Mouse (Mus musculus): ENCODE data around the gene Arhgef28. TPM values are rescaled to one million over a fixed set of nuclear protein-coding genes. Genes with fewer than 3 reads are reported as not detected.

Gene Arhgef28
- polyA plus RNA-seq, 1 experiment from 2014 or later: 9.3 TPM

DNA sequence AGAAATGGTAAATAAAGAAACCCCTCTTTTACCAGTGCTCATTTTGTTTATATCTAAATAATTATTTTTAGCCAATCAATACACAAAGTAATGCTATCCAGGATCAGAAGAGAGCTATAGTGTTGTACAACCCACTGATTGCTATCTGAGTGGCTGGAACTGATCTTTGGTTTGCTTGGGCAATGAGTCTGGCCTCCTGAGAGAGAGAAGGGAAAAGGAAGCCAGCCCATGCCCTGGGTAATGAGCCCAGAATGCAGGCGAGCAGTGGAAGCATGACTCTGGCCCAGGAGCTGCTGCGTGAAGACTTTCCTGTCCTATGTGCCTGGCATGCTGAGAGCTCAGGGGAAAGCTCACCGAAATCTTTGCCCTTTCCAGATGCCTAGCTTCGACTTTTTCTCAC, 83.5 kb downstream of the Arhgef28 start:
- 66% methylated on average over 4 of the region's 4 CpGs for WGBS
- Histone ChIP-seq H3K4me1 (peaks cover 59% of the 10 kb centered on the region), H3K27ac (replicated peaks) (no peak overlapping the region), H3K27me3 (replicated peaks) (no peaks in the 10 kb centered on the region), H3K9ac (no peak overlapping the region), H3K4me2 (no peak overlapping the region), H3K36me3 (no peaks in the 10 kb centered on the region), H3K4me3 (no peak overlapping the region), H3K9me3 (no peaks in the 10 kb centered on the region)
- ATAC-seq (ENCODE audit: extremely low read depth, insufficient number of reproducible peaks, low FRiP score, low TSS enrichment): no peak

DNA sequence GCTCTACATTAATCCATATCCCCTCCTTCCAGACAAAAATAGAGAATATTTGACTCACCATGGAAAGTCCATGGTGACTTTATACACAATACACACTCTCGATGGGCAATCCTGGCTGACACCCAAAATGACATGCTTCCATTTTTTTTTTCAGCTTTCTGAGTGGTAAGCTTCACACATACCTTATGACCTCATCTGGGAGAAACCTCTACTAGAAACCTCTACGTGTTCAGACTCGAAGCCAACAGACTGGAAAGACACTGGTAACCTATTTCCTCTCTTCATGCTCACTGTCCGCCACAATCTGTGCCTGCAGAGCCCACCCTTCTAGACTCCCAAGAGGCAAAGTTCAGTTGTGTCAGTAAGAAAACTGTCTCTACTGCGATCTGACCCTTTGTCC, 84.2 kb downstream of the Arhgef28 start:
- no peak overlapping the region for H3K4me2 ChIP-seq
- H3K27me3 ChIP-seq (replicated peaks): no peaks in the 10 kb centered on the region
- H3K36me3 ChIP-seq: no peaks in the 10 kb centered on the region
- no peak overlapping the region for H3K9ac ChIP-seq
- peaks cover 60% of the 10 kb centered on the region for H3K4me1 ChIP-seq
- WGBS: 59% methylated on average over 5 of the region's 5 CpGs
- no peak overlapping the region for H3K27ac ChIP-seq (replicated peaks)
- H3K9me3 ChIP-seq: no peaks in the 10 kb centered on the region
- H3K4me3 ChIP-seq: no peak overlapping the region
- no peak for ATAC-seq (ENCODE audit: extremely low read depth, insufficient number of reproducible peaks, low FRiP score, low TSS enrichment)

DNA sequence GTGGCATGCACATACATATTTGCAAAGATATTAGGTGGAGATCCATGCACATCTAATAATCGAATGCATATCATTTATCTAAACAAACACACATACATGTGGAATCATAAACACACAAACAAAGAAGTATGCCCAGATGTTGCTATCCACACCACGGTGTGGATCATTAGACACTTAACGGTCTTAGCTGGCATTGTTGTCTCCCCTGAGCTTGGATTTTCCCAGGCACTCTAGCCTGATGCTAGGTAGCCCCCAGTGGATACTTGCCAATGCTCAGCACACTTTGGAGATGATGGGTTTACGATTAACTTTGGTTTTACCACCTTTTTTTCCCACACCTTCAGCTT, 85.1 kb downstream of the Arhgef28 start:
- peaks cover 59% of the 10 kb centered on the region for H3K4me1 ChIP-seq
- no peaks in the 10 kb centered on the region for H3K27me3 ChIP-seq (replicated peaks)
- H3K9me3 ChIP-seq: no peaks in the 10 kb centered on the region
- 82% methylated on average over 4 of the region's 4 CpGs for WGBS
- no peak overlapping the region for H3K9ac ChIP-seq
- no peak overlapping the region for H3K4me3 ChIP-seq
- H3K36me3 ChIP-seq: no peaks in the 10 kb centered on the region
- no peak for ATAC-seq (ENCODE audit: extremely low read depth, insufficient number of reproducible peaks, low FRiP score, low TSS enrichment)
- H3K4me2 ChIP-seq: no peak overlapping the region
- H3K27ac ChIP-seq (replicated peaks): no peak overlapping the region

DNA sequence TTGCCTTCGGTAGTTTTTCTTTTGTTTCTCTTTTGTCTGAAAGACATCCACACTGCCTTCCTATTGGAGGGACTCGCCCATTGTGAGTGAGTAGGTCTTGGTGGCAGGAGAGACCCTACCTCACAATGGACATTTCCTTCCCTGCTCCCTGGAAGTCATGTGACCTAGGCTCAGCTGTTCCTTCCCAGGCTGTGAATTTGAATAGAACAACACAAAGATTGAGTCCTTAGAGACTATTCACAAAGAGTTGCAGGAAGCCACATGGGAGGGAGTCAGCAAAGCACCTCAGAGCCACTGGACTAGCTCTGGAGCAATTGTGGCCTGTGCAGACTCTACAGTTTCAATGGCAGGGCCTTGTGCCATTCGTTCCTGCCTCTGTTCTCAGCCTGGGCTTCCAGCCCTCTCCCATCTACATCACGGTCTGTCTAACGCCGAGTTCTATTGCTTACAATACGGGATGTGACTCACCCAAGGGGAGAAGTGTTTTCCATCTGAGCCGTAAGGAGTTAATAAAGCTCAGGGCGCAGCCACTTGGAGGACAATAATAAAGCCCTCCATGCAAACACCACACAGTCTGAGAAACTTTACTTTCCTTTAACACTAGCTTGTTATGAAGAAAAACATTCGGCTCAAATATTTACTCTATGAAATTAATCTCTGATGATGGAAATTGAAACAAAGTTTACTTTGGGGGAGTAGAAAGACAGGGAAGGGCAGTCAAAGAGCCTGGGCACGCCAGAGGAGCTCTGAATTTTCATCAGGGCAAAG, 85.7 kb downstream of the Arhgef28 start:
- no peak overlapping the region for H3K4me2 ChIP-seq
- no peak for ATAC-seq (ENCODE audit: extremely low read depth, insufficient number of reproducible peaks, low FRiP score, low TSS enrichment)
- no peak overlapping the region for H3K4me3 ChIP-seq
- H3K4me1 ChIP-seq: peaks cover 59% of the 10 kb centered on the region
- WGBS: 72% methylated on average over 11 of the region's 11 CpGs
- H3K36me3 ChIP-seq: no peaks in the 10 kb centered on the region
- no peaks in the 10 kb centered on the region for H3K27me3 ChIP-seq (replicated peaks)
- H3K27ac ChIP-seq (replicated peaks): no peak overlapping the region
- H3K9ac ChIP-seq: no peak overlapping the region
- H3K9me3 ChIP-seq: no peaks in the 10 kb centered on the region

DNA sequence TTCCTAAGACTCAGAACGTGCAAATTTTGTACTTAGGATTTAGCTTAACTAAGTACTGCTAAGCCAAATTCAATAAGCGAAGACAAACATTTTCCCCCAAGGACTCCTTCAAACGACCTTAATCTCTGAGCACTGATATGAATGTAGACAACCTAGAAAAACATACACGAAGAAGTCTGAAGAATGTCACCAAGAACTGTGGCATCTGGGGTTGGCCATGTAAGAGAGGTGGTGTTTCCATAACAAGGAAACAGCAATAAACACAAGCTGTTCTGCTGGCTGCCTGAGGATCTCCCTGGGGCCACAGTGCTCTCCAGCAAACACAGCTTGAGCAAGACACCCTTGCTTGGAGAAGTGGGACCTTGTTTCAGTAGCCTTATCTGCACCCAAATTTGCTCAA, 87.9 kb downstream of the Arhgef28 start:
- no peak overlapping the region for H3K9ac ChIP-seq

DNA sequence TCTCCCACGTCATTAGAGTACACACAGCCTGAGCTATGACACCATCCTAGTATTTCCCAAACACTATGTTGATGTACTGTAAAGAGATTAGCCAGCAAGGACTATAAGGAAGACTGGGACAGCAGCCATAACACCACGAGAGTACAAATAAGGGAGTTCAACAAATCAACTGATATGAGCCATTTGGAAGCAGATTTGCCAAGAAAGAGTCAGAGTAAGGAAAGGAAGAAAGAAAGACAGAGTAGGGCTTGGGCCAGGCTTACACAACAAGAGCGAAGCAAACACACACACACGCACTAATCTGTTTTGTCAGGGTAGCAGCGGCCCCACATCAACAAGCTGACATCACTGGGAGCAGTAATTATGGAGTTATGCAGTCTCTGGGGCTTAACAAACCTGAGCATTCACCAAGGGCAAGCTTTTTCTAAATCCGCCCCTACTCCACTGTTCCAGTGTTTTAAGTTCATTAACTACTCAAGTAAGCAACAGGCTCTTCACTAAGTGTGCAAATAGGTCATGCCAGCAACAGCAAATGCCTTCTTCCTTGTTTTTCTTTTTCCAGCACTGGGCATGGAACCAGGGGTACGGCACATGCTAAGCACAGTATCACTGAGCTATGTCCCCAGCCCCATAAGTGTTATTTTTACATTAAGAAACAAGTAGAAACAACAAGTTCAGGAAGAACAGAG, 88.5 kb downstream of the Arhgef28 start:
- Histone ChIP-seq H3K4me1 (peaks cover 49% of the 10 kb centered on the region), H3K27ac (replicated peaks) (peak overlapping the region; percentile 63), H3K27me3 (replicated peaks) (no peaks in the 10 kb centered on the region), H3K4me2 (no peak overlapping the region), H3K9ac (no peak overlapping the region), H3K4me3 (no peak overlapping the region), H3K9me3 (no peaks in the 10 kb centered on the region), H3K36me3 (no peaks in the 10 kb centered on the region)
- 60% methylated on average over 7 of the region's 7 CpGs for WGBS
- ATAC-seq (ENCODE audit: extremely low read depth, insufficient number of reproducible peaks, low FRiP score, low TSS enrichment): no peak

More for the DNA sequence above, 87.9 kb downstream of the Arhgef28 start:
- H3K36me3 ChIP-seq: no peaks in the 10 kb centered on the region
- no peak overlapping the region for H3K4me3 ChIP-seq
- no peaks in the 10 kb centered on the region for H3K9me3 ChIP-seq
- no peaks in the 10 kb centered on the region for H3K27me3 ChIP-seq (replicated peaks)
- no peak overlapping the region for H3K4me2 ChIP-seq
- ATAC-seq (ENCODE audit: extremely low read depth, insufficient number of reproducible peaks, low FRiP score, low TSS enrichment): no peak
- peak overlapping the region; percentile 63 for H3K27ac ChIP-seq (replicated peaks)
- 43% methylated on average over 4 of the region's 4 CpGs for WGBS
- peaks cover 49% of the 10 kb centered on the region for H3K4me1 ChIP-seq

DNA sequence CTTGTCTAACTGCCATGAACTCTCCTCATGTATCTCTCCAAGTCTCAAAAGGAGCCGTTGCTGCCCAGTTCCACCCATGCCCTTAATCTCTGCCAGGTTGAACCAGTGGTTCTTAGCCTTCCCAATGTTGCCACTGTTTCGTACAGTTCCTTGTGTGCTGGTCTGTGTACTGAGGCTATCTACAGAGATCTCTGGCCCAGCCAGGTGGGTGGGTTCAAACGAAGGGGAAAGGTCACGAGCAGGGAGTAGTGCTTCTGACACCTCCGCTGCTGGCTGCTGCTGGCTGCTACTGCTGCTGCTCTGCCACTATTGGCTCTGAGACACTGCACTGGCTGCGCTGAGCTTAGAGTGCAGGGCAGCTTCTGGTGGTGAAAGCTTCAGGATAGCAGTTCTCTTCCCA, 90.6 kb downstream of the Arhgef28 start:
- Histone ChIP-seq H3K9ac (no peak overlapping the region), H3K27ac (replicated peaks) (no peak overlapping the region), H3K9me3 (no peaks in the 10 kb centered on the region), H3K4me3 (no peak overlapping the region), H3K27me3 (replicated peaks) (no peaks in the 10 kb centered on the region), H3K4me2 (no peak overlapping the region), H3K4me1 (peaks cover 39% of the 10 kb centered on the region), H3K36me3 (no peaks in the 10 kb centered on the region)
- no peak for ATAC-seq (ENCODE audit: extremely low read depth, insufficient number of reproducible peaks, low FRiP score, low TSS enrichment)
- WGBS: 54% methylated on average over 6 of the region's 6 CpGs

DNA sequence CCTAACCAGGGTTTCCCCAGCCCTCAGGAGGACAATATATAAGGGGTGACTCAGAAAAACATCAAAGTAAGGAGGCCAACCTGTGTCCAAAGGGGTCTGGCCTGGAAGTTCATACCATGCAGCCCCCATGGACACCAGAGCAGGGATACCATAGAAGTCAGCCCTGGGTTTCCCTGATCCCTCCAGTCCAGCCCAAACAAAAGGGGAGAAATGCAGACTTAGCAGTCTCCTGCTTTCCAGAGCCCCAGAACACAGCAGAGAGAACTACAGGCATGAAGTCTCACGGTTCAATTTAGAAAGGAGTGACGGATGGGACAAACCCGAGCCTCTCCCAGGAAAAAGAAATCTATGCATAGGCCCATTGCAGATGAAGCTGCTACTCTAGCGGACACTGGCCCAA, 91.2 kb downstream of the Arhgef28 start:
- ATAC-seq (ENCODE audit: extremely low read depth, insufficient number of reproducible peaks, low FRiP score, low TSS enrichment): no peak
- no peaks in the 10 kb centered on the region for H3K27me3 ChIP-seq (replicated peaks)

DNA sequence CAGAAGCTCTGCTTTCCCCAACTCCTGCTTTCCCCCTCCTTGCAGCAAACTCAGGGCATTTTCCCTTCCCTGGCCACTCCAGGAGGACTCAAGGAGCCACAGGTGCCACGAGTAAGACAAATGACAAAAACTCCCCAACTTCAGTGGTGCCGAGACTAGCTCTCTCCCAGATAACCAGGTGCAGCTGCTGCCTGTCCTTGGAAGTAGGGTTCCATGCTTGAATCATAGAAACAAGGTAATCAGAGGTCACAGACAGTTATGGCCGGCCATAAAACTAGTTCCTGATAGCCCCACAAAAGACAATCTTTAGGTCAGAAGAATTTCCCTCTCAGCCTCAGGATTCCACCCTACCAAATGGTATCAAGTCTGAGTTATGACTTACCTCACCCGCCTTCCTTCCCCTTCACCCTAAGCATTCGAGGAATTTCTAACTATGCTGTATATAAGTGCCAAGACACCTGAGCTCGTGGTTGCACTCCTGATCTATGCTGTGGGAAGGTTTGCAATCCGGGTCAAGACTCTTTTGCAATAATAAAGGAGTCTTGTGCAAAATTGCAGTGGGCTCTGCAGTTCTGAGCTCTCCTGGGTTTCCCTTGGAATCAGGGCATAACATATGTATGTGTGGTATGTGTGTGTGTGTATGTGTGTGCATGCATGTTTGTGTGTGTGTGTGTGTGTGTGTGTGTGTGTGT, 93.3 kb downstream of the Arhgef28 start:
- Histone ChIP-seq H3K27me3 (replicated peaks) (no peaks in the 10 kb centered on the region), H3K4me3 (no peak overlapping the region), H3K27ac (replicated peaks) (no peak overlapping the region), H3K4me1 (peaks cover 27% of the 10 kb centered on the region), H3K36me3 (no peaks in the 10 kb centered on the region), H3K9ac (no peak overlapping the region), H3K4me2 (no peak overlapping the region), H3K9me3 (no peaks in the 10 kb centered on the region)
- no peak for ATAC-seq (ENCODE audit: extremely low read depth, insufficient number of reproducible peaks, low FRiP score, low TSS enrichment)
- 59% methylated on average over 7 of the region's 7 CpGs for WGBS

More for the DNA sequence above, 91.2 kb downstream of the Arhgef28 start:
- no peak overlapping the region for H3K9ac ChIP-seq
- H3K4me1 ChIP-seq: peaks cover 35% of the 10 kb centered on the region
- H3K4me2 ChIP-seq: no peak overlapping the region
- H3K4me3 ChIP-seq: no peak overlapping the region
- no peaks in the 10 kb centered on the region for H3K36me3 ChIP-seq
- 82% methylated on average over 4 of the region's 4 CpGs for WGBS
- no peaks in the 10 kb centered on the region for H3K9me3 ChIP-seq
- H3K27ac ChIP-seq (replicated peaks): no peak overlapping the region

DNA sequence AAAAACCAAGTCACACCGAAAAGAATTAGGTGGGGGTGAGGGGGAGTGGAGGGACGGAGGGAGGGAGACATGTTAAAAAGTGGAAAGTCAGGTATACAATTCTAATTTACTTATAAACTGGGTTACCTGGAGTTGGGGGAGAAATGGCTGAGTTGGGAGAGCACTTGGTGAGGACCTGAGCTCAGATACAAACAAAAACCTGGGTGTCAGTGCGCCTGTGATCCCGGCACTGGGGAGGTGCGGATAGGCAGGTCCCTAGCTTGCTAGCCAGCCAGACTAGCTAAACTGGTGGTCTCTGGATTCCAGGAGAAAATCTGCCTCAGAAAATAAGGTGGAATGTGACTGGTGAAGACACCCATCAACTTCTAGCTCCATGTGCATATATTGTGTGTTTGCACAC, 94.7 kb downstream of the Arhgef28 start:
- WGBS: 78% methylated on average over 5 of the region's 5 CpGs
- no peak overlapping the region for H3K4me3 ChIP-seq

DNA sequence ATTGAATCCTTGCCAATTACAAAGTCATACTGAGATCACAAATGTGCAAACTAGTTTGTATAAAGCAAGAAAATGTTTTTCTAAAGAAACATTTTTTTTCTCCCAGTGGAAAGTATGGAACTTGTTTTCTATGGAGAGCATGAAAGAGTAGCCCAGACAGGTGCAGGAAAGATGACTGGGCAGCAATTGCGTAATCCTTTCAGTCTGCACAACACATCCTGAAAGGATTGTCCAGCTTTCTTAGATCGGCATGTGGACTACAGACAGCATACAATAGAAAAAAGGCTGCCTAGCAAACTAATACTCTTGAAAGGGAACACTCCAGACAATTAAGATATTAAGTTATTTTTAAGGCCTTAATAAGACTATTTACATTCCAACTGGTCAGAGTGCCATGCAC, 95.2 kb downstream of the Arhgef28 start:
- H3K36me3 ChIP-seq: no peaks in the 10 kb centered on the region
- no peak overlapping the region for H3K4me2 ChIP-seq
- 70% methylated on average over 2 of the region's 2 CpGs for WGBS
- H3K4me1 ChIP-seq: peaks cover 11% of the 10 kb centered on the region
- H3K4me3 ChIP-seq: no peak overlapping the region
- no peak overlapping the region for H3K27ac ChIP-seq (replicated peaks)
- ATAC-seq (ENCODE audit: extremely low read depth, insufficient number of reproducible peaks, low FRiP score, low TSS enrichment): no peak
- H3K9me3 ChIP-seq: no peaks in the 10 kb centered on the region
- H3K9ac ChIP-seq: no peak overlapping the region
- no peaks in the 10 kb centered on the region for H3K27me3 ChIP-seq (replicated peaks)

More for the DNA sequence above, 94.7 kb downstream of the Arhgef28 start:
- no peaks in the 10 kb centered on the region for H3K27me3 ChIP-seq (replicated peaks)
- no peaks in the 10 kb centered on the region for H3K9me3 ChIP-seq
- no peak overlapping the region for H3K9ac ChIP-seq
- no peak overlapping the region for H3K27ac ChIP-seq (replicated peaks)
- H3K4me2 ChIP-seq: no peak overlapping the region
- peaks cover 16% of the 10 kb centered on the region for H3K4me1 ChIP-seq
- ATAC-seq (ENCODE audit: extremely low read depth, insufficient number of reproducible peaks, low FRiP score, low TSS enrichment): no peak
- H3K36me3 ChIP-seq: no peaks in the 10 kb centered on the region
